Mouse (Mus musculus) intestine, embryonic 14.5 days (tissue): Measurements from ENCODE around the gene Fam83d. TPM values are rescaled to one million over a fixed set of nuclear protein-coding genes. Genes with fewer than 3 reads are reported as not detected.

Source experiments
- ATAC-seq: fragments of 200-750 bp; cut with Nextera tagmentation; replicated peaks from 2 replicates; pipeline ENCODE4 v1.8.0; 2017; ENCODE audit warnings: low read depth, moderate number of reproducible peaks, moderate TSS enrichment, moderate library complexity; ENCODE audit not compliant: low FRiP score, low TSS enrichment
- DNase-seq: peaks from one replicate; pipeline ENCODE4 v3.0.0-alpha.2; 2018; ENCODE audit warnings: low spot score
- H3K27ac ChIP-seq: fragments of 300-500 bp; sonication (generic); 2 replicates; pipeline ENCODE4 v1.5.1; 2014; ENCODE audit warnings: low read depth, mild to moderate bottlenecking, control low read depth
- H3K27me3 ChIP-seq: fragments of 300-500 bp; sonication (generic); replicated peaks from 2 replicates; pipeline ENCODE4 v1.6.1; 2014; ENCODE audit warnings: low read length, control low read depth; ENCODE audit not compliant: control insufficient read depth, insufficient read depth
- H3K36me3 ChIP-seq: fragments of 300-500 bp; sonication (generic); 2 replicates; pipeline ENCODE4 v1.6.1; 2014; ENCODE audit warnings: low read length, control low read depth; ENCODE audit not compliant: control insufficient read depth, insufficient read depth
- H3K4me1 ChIP-seq: fragments of 300-500 bp; sonication (generic); replicated peaks from 2 replicates; pipeline ENCODE4 v1.6.1; 2014; ENCODE audit warnings: low read length, control low read depth, mixed read lengths; ENCODE audit not compliant: control insufficient read depth, insufficient read depth
- H3K4me2 ChIP-seq: fragments of 300-500 bp; sonication (generic); 2 replicates; pipeline ENCODE4 v1.6.1; 2014; ENCODE audit warnings: low read length
- H3K4me3 ChIP-seq: fragments of 300-500 bp; sonication (generic); 2 replicates; pipeline ENCODE4 v1.5.1; 2014; ENCODE audit warnings: low read depth, low read length, control low read depth, mixed read lengths
- H3K9ac ChIP-seq: fragments of 300-500 bp; sonication (generic); 2 replicates; pipeline ENCODE4 v1.6.1; 2014; ENCODE audit warnings: mild to moderate bottlenecking, low read length
- H3K9me3 ChIP-seq: fragments of 300-500 bp; sonication (generic); 2 replicates; pipeline ENCODE4 v1.6.1; 2016; ENCODE audit warnings: low read length, control low read depth; ENCODE audit not compliant: control insufficient read depth
- WGBS: fragments of 180-500 bp; shearing (Covaris S2); extraction: QIAGEN DNeasy Blood & Tissue Kit; methylation state at CpG from one replicate; pipeline ENCODE4 v1.1.7; 2014; 5-methylcytosine and 5-hydroxymethylcytosine counted together
- microRNA-seq: library from miRNA; unstranded; fragments of <30 nt; microRNA quantifications from one replicate; pipeline ENCODE4, GENCODE M21; 2016
- polyA plus RNA-seq: library from polyadenylated mRNA; unstranded; fragments of >200 nt; fragmentation: Nextera tagmentation; extraction: Ambion mirVana; gene quantifications from 2 replicates; pipeline ENCODE4 v1.2.1, GENCODE M21; 2014

Gene Fam83d
- polyA plus RNA-seq, 1 experiment from 2014 or later: 47.3 TPM

GRCm38 (mm10) chr2:158815686-158816085, 47.8 kb downstream of the Fam83d start:
- Histone ChIP-seq H3K36me3 (peaks cover 43% of the 10 kb centered on the region), H3K9me3 (no peaks in the 10 kb centered on the region), H3K27ac (no peak overlapping the region), H3K4me3 (no peak overlapping the region), H3K9ac (no peak overlapping the region), H3K4me2 (no peak overlapping the region), H3K27me3 (no peaks in the 10 kb centered on the region), H3K4me1 (no peaks in the 10 kb centered on the region)
- ATAC-seq (no peak), DNase-seq (no peak)

GRCm38 (mm10) chr2:158816239-158816638, 48.3 kb downstream of the Fam83d start:
- Histone ChIP-seq H3K27me3 (no peaks in the 10 kb centered on the region), H3K4me3 (no peak overlapping the region), H3K9ac (no peak overlapping the region), H3K9me3 (no peaks in the 10 kb centered on the region), H3K27ac (no peak overlapping the region), H3K36me3 (peaks cover 47% of the 10 kb centered on the region), H3K4me1 (no peaks in the 10 kb centered on the region), H3K4me2 (no peak overlapping the region)
- ATAC-seq (no peak), DNase-seq (no peak)
- 92% methylated on average over 4 of the region's 4 CpGs for WGBS

- Histone ChIP-seq H3K4me3 (no peak overlapping the region), H3K27ac (no peak overlapping the region), H3K9ac (no peak overlapping the region), H3K36me3 (peaks cover 44% of the 10 kb centered on the region), H3K4me1 (no peaks in the 10 kb centered on the region), H3K9me3 (no peaks in the 10 kb centered on the region), H3K27me3 (no peaks in the 10 kb centered on the region), H3K4me2 (no peak overlapping the region)
- 89% methylated on average over 8 of the region's 8 CpGs for WGBS
- ATAC-seq (no peak), DNase-seq (no peak)
These were observed 49.8 kb downstream of the Fam83d start for GRCm38 (mm10) chr2:158817708-158818107.

GRCm38 (mm10) chr2:158828124-158828523, 60.2 kb downstream of the Fam83d start:
- no peak overlapping the region for H3K9ac ChIP-seq
- no peaks in the 10 kb centered on the region for H3K4me1 ChIP-seq
- no peak overlapping the region for H3K27ac ChIP-seq
- 86% methylated on average over 2 of the region's 2 CpGs for WGBS
- H3K36me3 ChIP-seq: peaks cover 59% of the 10 kb centered on the region
- no peaks in the 10 kb centered on the region for H3K9me3 ChIP-seq
- H3K4me3 ChIP-seq: no peak overlapping the region
- ATAC-seq (no peak), DNase-seq (no peak)
- no peaks in the 10 kb centered on the region for H3K27me3 ChIP-seq
- no peak overlapping the region for H3K4me2 ChIP-seq

GRCm38 (mm10) chr2:158829746-158830145, 61.9 kb downstream of the Fam83d start:
- ATAC-seq: no peak
- 80% methylated on average over 6 of the region's 6 CpGs for WGBS
- no peaks in the 10 kb centered on the region for H3K9me3 ChIP-seq
- peaks cover 76% of the 10 kb centered on the region for H3K36me3 ChIP-seq
- H3K4me3 ChIP-seq: no peak overlapping the region
- no peaks in the 10 kb centered on the region for H3K4me1 ChIP-seq
- DNase-seq: no peak
- H3K9ac ChIP-seq: no peak overlapping the region
- no peak overlapping the region for H3K4me2 ChIP-seq
- no peaks in the 10 kb centered on the region for H3K27me3 ChIP-seq
- no peak overlapping the region for H3K27ac ChIP-seq

- Histone ChIP-seq H3K4me1 (no peaks in the 10 kb centered on the region), H3K9me3 (no peaks in the 10 kb centered on the region), H3K4me3 (no peak overlapping the region), H3K9ac (no peak overlapping the region), H3K4me2 (no peak overlapping the region), H3K36me3 (peaks cover 74% of the 10 kb centered on the region), H3K27me3 (no peaks in the 10 kb centered on the region), H3K27ac (no peak overlapping the region)
- ATAC-seq: no peak
- DNase-seq: no peak
- WGBS: 77% methylated on average over 5 of the region's 5 CpGs
These were observed 65.3 kb downstream of the Fam83d start for GRCm38 (mm10) chr2:158833221-158833620.

- Histone ChIP-seq H3K4me1 (no peaks in the 10 kb centered on the region), H3K27me3 (no peaks in the 10 kb centered on the region), H3K4me3 (no peak overlapping the region), H3K9me3 (no peaks in the 10 kb centered on the region), H3K36me3 (peaks cover 70% of the 10 kb centered on the region), H3K9ac (no peak overlapping the region), H3K27ac (no peak overlapping the region), H3K4me2 (no peak overlapping the region)
- WGBS: 76% methylated on average over 2 of the region's 2 CpGs
- no peak for ATAC-seq
- DNase-seq: no peak
These were observed 65.8 kb downstream of the Fam83d start for GRCm38 (mm10) chr2:158833645-158834044.

Small RNA genes lying within 50 kb of the gene (microRNA-seq; reads per million reads assigned to microRNA genes)
- not detected for gene Gm26141

Other genes with a start within 250 kb of the Fam83d start
- gene Slc32a1, start 157.3 kb upstream of the Fam83d start, polyA plus RNA-seq: not detected in 2 replicates
- 12.7 and 13.0 TPM in 2 replicates for gene Actr5, start 143.2 kb upstream of the Fam83d start, polyA plus RNA-seq
- 5.0 and 5.4 TPM in 2 replicates for gene Ppp1r16b, start 102.7 kb upstream of the Fam83d start, polyA plus RNA-seq
- 17.8 and 18.1 TPM in 2 replicates for gene Dhx35, start 26.7 kb downstream of the Fam83d start, polyA plus RNA-seq